Mouse (Mus musculus): ENCODE measurements around the gene Ankrd10.

- TF ChIP-seq CTCF (IDR thresholded peaks at IDR 0.05; ENCODE audit: low read depth), result no peak; the same call in 1 of the 2 replicates
- TF ChIP-seq EP300 (IDR thresholded peaks at IDR 0.05; ENCODE audit: low read depth), result no peak
Observed at GRCm38 (mm10) chr8:11635611-11636081, at the start of gene Ankrd10.

Data from liver, postnatal 0 days (tissue).